Mouse (Mus musculus): ENCODE data around the gene Col23a1. TPM values are rescaled to one million over a fixed set of nuclear protein-coding genes. Genes with fewer than 3 reads are reported as not detected.

The Col23a1 gene
- 1.1 TPM for polyA plus RNA-seq (2017; shearing (Covaris generic))

GRCm38 (mm10) chr11:51289564-51290041 is at the start of gene Col23a1:
TSS of gene Col23a1 (plus strand) at chr11:51289920.

GRCm38 (mm10) chr11:51261680-51262219 is 28.0 kb upstream of the Col23a1 start, which contains the start of gene Clk4:
TSS of gene Clk4 (plus strand) at chr11:51261730.

GRCm38 (mm10) chr11:51262342-51263285 is 27.1 kb upstream of the Col23a1 start, which contains the start of gene BC049762:
TSS of gene BC049762 (minus strand) at chr11:51263046.

GRCm38 (mm10) chr11:51584431-51585248 is 294.9 kb downstream of the Col23a1 start, which contains the start of gene Phykpl:
TSS of gene Phykpl (plus strand) at chr11:51584757.

GRCm38 (mm10) chr11:51606447-51607095 is 316.9 kb downstream of the Col23a1 start, which contains the start of gene Hnrnpab:
TSS of gene Hnrnpab (minus strand) at chr11:51606847.

GRCm38 (mm10) chr11:51619409-51620060 is 329.8 kb downstream of the Col23a1 start, which contains the start of gene Nhp2:
TSS of gene Nhp2 (plus strand) at chr11:51619735.

Other genes starting within 250 kb of the Col23a1 start
- not detected for gene Olfr1375, start 241.8 kb upstream of the Col23a1 start, polyA plus RNA-seq (2017; shearing (Covaris generic))
- gene Zfp354a, start 230.7 kb upstream of the Col23a1 start, polyA plus RNA-seq (2017; shearing (Covaris generic)), result not detected
- gene Gm12569, start 69.4 kb upstream of the Col23a1 start, polyA plus RNA-seq (2017; shearing (Covaris generic)), result not detected
- gene Clk4, start 28.2 kb upstream of the Col23a1 start, polyA plus RNA-seq (2017; shearing (Covaris generic)), result 252 TPM
- gene BC049762, start 26.9 kb upstream of the Col23a1 start, polyA plus RNA-seq (2017; shearing (Covaris generic)), result not detected